16 mouse cellular contexts compared by ENCODE assay signal in the genomic region with DNA sequence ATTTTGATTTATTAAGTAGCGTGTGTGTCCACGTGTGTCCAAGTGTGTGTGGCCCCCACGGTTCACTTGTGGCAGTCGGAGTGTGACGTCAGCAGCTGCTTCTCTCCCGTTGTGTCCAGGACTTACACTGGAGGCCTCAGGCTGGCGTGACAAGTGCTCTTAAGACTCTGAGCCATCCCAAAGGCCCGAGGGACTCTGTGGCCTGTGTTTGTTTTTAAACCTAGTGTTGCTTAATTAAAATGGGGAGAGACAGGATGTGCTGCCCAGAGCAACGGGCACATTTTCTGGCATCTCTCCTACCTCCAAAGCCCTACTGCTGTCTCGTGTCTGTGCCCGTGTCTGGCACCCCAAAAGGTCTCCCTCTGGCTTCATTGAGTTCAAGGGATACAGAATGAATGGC. TPM values are rescaled to one million over a fixed set of nuclear protein-coding genes. Genes with fewer than 3 reads are reported as not detected.
DNase-seq lines count a peak whose midpoint lies in the region; ATAC-seq and TF ChIP-seq lines count a peak whose summit lies in the region.
"Had no signal": no experiment of that assay in that cellular context is flagged by ENCODE, and none has a peak within 500 bp of the region (broad histone marks: within the 10 kb centered on the region; RNA-seq: fewer than 3 reads in every experiment).

No protein-coding gene starts in this region.

- H3K4me3 ChIP-seq in kidney, embryonic 15.5 days (replicated peaks) = no peak overlapping the region
- H3K4me3 ChIP-seq in small intestine, adult 2 months (ENCODE audit: low read depth, low read length) = no peak overlapping the region
- no peak overlapping the region for H3K4me3 ChIP-seq in forebrain, embryonic 13.5 days
- H3K4me3 ChIP-seq: forebrain, embryonic 10.5 days; hindbrain, embryonic 15.5 days; left cerebral cortex, adult 2 months; limb, embryonic 13.5 days; neural tube, embryonic 13.5 days had no signal

- TF ChIP-seq CTCF in small intestine, adult 2 months (IDR thresholded peaks at IDR 0.05; ENCODE audit: extremely low read depth, insufficient read length, insufficient replicate concordance, low read depth, low read length) = no peak

- no peak overlapping the region for H3K4me2 ChIP-seq in kidney, embryonic 15.5 days
- no peak overlapping the region for H3K4me2 ChIP-seq in forebrain, embryonic 13.5 days
- H3K4me2 ChIP-seq: hindbrain, embryonic 15.5 days; limb, embryonic 13.5 days; neural tube, embryonic 13.5 days had no signal

- no peak for ATAC-seq in kidney, embryonic 15.5 days (replicated peaks; ENCODE audit: low FRiP score)
- no peak for ATAC-seq in forebrain, embryonic 13.5 days

- H3K9me3 ChIP-seq in kidney, embryonic 15.5 days (replicated peaks) = no peaks in the 10 kb centered on the region
- no peaks in the 10 kb centered on the region for H3K9me3 ChIP-seq in forebrain, embryonic 13.5 days (replicated peaks)
- H3K9me3 ChIP-seq: forebrain, embryonic 10.5 days; hindbrain, embryonic 15.5 days; limb, embryonic 13.5 days; neural tube, embryonic 13.5 days had no signal

- peak; percentile 16 for DNase-seq in cerebellum, adult 11-12 months
- no peak for DNase-seq in cerebellum, postnatal 36 days
- peak; percentile 29 for DNase-seq in kidney, postnatal 10 days
- peak; percentile 39 to 50 for DNase-seq in spleen, adult 18-20 months
- DNase-seq in spleen, postnatal 14 days (ENCODE audit: low spot score in 2 of 2) = no peak
- DNase-seq: heart, postnatal 10 days; right cerebral cortex, postnatal 4 days had no signal

- no peak for TF ChIP-seq POLR2A in small intestine, adult 2 months (IDR thresholded peaks at IDR 0.05; ENCODE audit: low read depth, low read length)

- no peak overlapping the region for H3K9ac ChIP-seq in kidney, embryonic 15.5 days
- no peak overlapping the region for H3K9ac ChIP-seq in forebrain, embryonic 13.5 days
- H3K9ac ChIP-seq: hindbrain, embryonic 15.5 days; limb, embryonic 13.5 days; neural tube, embryonic 13.5 days had no signal

- 78% methylated on average over 11 of the region's 11 CpGs for WGBS in kidney, embryonic 15.5 days
- 35% methylated on average over 11 of the region's 11 CpGs for WGBS in small intestine, adult 2 months
- 90% methylated on average over 11 of the region's 11 CpGs for WGBS in forebrain, embryonic 13.5 days

- peaks cover 54% of the 10 kb centered on the region for H3K36me3 ChIP-seq in kidney, embryonic 15.5 days
- peaks cover 45% of the 10 kb centered on the region for H3K36me3 ChIP-seq in small intestine, adult 2 months (ENCODE audit: control insufficient read depth, insufficient read depth, low read length)
- no peaks in the 10 kb centered on the region for H3K36me3 ChIP-seq in forebrain, embryonic 13.5 days (ENCODE audit: poor library complexity, severe bottlenecking)
- H3K36me3 ChIP-seq: hindbrain, embryonic 15.5 days; neural tube, embryonic 13.5 days had no signal

- H3K4me1 ChIP-seq in kidney, embryonic 15.5 days = peaks cover 28% of the 10 kb centered on the region
- H3K4me1 ChIP-seq in small intestine, adult 2 months (ENCODE audit: control insufficient read depth, insufficient read depth, insufficient read length, low read length) = peaks cover 19% of the 10 kb centered on the region; the same call in 1 of the 2 replicates
- no peaks in the 10 kb centered on the region for H3K4me1 ChIP-seq in forebrain, embryonic 13.5 days
- H3K4me1 ChIP-seq: hindbrain, embryonic 15.5 days; neural tube, embryonic 13.5 days had no signal

- H3K27ac ChIP-seq in kidney, embryonic 15.5 days = no peak overlapping the region
- H3K27ac ChIP-seq in small intestine, adult 2 months (ENCODE audit: insufficient read depth, low read depth, low read length) = peak overlapping the region; percentile 73
- H3K27ac ChIP-seq in forebrain, embryonic 13.5 days = no peak overlapping the region
- H3K27ac ChIP-seq: forebrain, embryonic 10.5 days; hindbrain, embryonic 15.5 days; left cerebral cortex, adult 2 months; limb, embryonic 13.5 days; neural tube, embryonic 13.5 days had no signal

- no peaks in the 10 kb centered on the region for H3K27me3 ChIP-seq in kidney, embryonic 15.5 days
- no peaks in the 10 kb centered on the region for H3K27me3 ChIP-seq in small intestine, adult 2 months (ENCODE audit: control insufficient read depth, insufficient read depth, low read length)
- no peaks in the 10 kb centered on the region; the same call in 1 of the 2 replicates for H3K27me3 ChIP-seq in forebrain, embryonic 13.5 days
- H3K27me3 ChIP-seq: hindbrain, embryonic 15.5 days; limb, embryonic 13.5 days; neural tube, embryonic 13.5 days had no signal

RNA-seq across cellular contexts. Expression of a gene that starts 18.5 kb away (rescaled TPM):
- polyA plus RNA-seq in kidney, embryonic 15.5 days (2015; fragmentation: Nextera tagmentation; extraction: Ambion mirVana) = 1.1 and 2.4 TPM in 2 replicates
- 0.49 and 2.7 TPM in 2 replicates for polyA plus RNA-seq in small intestine, adult 2 months (2012; rRNA removed)
- 0.15 and 0.45 TPM in 2 replicates for polyA plus RNA-seq in forebrain, embryonic 13.5 days (2015; fragmentation: Nextera tagmentation; extraction: Ambion mirVana)
- polyA plus RNA-seq: forebrain, embryonic 10.5 days had no signal

RNA-seq across cellular contexts. Expression of a gene that starts 20.2 kb away (rescaled TPM):
- polyA plus RNA-seq in kidney, embryonic 15.5 days (2015; fragmentation: Nextera tagmentation; extraction: Ambion mirVana) = 149 and 161 TPM in 2 replicates
- 21.3 and 52.2 TPM in 2 replicates for polyA plus RNA-seq in small intestine, adult 2 months (2012; rRNA removed)
- 7.9 and 8.6 TPM in 2 replicates for polyA plus RNA-seq in forebrain, embryonic 13.5 days (2015; fragmentation: Nextera tagmentation; extraction: Ambion mirVana)

RNA-seq across cellular contexts. Expression of a gene that starts 20.5 kb away (rescaled TPM):
- polyA plus RNA-seq in kidney, embryonic 15.5 days (2015; fragmentation: Nextera tagmentation; extraction: Ambion mirVana) = 0.05 and 0.08 TPM in 2 replicates
- 0.19 and 127 TPM in 2 replicates for polyA plus RNA-seq in small intestine, adult 2 months (2012; rRNA removed)
- not detected in 2 replicates for polyA plus RNA-seq in forebrain, embryonic 13.5 days (2015; fragmentation: Nextera tagmentation; extraction: Ambion mirVana)
- polyA plus RNA-seq: forebrain, embryonic 10.5 days; kidney, embryonic 14.5 days had no signal

RNA-seq across cellular contexts. Expression of a gene that starts 33.3 kb away (rescaled TPM):
- 59.2 and 64.2 TPM in 2 replicates for polyA plus RNA-seq in kidney, embryonic 15.5 days (2015; fragmentation: Nextera tagmentation; extraction: Ambion mirVana)
- 187 and 276 TPM in 2 replicates for polyA plus RNA-seq in small intestine, adult 2 months (2012; rRNA removed)
- polyA plus RNA-seq in forebrain, embryonic 13.5 days (2015; fragmentation: Nextera tagmentation; extraction: Ambion mirVana) = 71.8 and 72.4 TPM in 2 replicates

RNA-seq across cellular contexts. Expression of a gene that starts 34.6 kb away (rescaled TPM):
- polyA plus RNA-seq in kidney, embryonic 15.5 days (2015; fragmentation: Nextera tagmentation; extraction: Ambion mirVana) = 2.4 and 2.7 TPM in 2 replicates
- 16.0 and 22.3 TPM in 2 replicates for polyA plus RNA-seq in small intestine, adult 2 months (2012; rRNA removed)
- not detected in 2 replicates for polyA plus RNA-seq in forebrain, embryonic 13.5 days (2015; fragmentation: Nextera tagmentation; extraction: Ambion mirVana)
- polyA plus RNA-seq: kidney, embryonic 14.5 days had no signal

Comparison
In these comparisons a context has a peak if more than half of its experiments do, and no peak if none do; other contexts are left out.
1. DNase-seq: peak in cerebellum, adult 11-12 months (single experiment), kidney, postnatal 10 days (single experiment) and spleen, adult 18-20 months (2 of 2); none in cerebellum, postnatal 36 days (0 of 2) and spleen, postnatal 14 days (0 of 2).